ENCODE assay signal across 23 mouse cellular contexts in the genomic region with DNA sequence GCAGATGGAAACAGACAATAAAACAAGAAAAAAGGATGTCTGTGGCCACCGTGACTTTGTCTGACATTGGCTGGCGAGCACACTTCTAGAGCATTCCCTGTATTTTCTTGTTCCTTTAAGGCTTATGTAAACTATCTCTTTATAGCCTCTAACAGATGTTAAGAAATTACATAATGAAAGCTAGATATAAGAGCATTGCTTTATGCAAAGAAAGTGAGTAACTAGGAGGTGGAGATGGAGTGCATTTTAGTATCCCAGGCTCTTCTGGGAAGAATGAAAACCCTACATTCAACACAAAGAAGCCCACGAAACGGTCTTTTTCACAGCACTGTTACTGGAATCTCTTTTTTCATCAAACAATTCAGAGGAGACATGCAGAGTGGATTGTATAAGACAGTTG.
DNase-seq lines count a peak whose midpoint lies in the region; ATAC-seq and TF ChIP-seq lines count a peak whose summit lies in the region.
"Had no signal": no experiment of that assay in that cellular context is flagged by ENCODE, and none has a peak within 500 bp of the region (broad histone marks: within the 10 kb centered on the region; RNA-seq: fewer than 3 reads in every experiment).

No protein-coding gene starts in this region.

- TF ChIP-seq CTCF in left cerebral cortex, adult 2 months (IDR thresholded peaks at IDR 0.05): no peak

- H3K27ac ChIP-seq in left cerebral cortex, adult 2 months: peak overlapping the region; percentile 90
- H3K27ac ChIP-seq: embryonic facial prominence, embryonic 10.5 days; forebrain, embryonic 13.5 days; gastrocnemius, adult 2 months; heart, embryonic 13.5 days; hindbrain, embryonic 15.5 days had no signal

- peak; percentile 98 for ATAC-seq in frontal cortex, adult (ENCODE audit: low TSS enrichment)
- ATAC-seq: CD4-positive, CD25-positive, alpha-beta regulatory T cell, adult 4 months; forebrain, embryonic 13.5 days; forebrain, postnatal 0 days had no signal

- H3K4me3 ChIP-seq in left cerebral cortex, adult 2 months: no peak overlapping the region
- H3K4me3 ChIP-seq: embryonic facial prominence, embryonic 10.5 days; forebrain, embryonic 13.5 days; gastrocnemius, adult 2 months; heart, embryonic 13.5 days; hindbrain, embryonic 15.5 days had no signal

- DNase-seq in frontal cortex, postnatal 10 days (ENCODE audit: low spot score in 2 of 2): no peak
- no peak for DNase-seq in left cerebral cortex, adult 2 months (ENCODE audit: extremely low spot score in 1 of 2, low spot score in 2 of 2)
- DNase-seq in left cerebral cortex, adult 11 months (ENCODE audit: low spot score): no peak
- DNase-seq in right cerebral cortex, postnatal 25 days: peak; percentile 10
- no peak for DNase-seq in right cerebral cortex, postnatal 14 days
- no peak for DNase-seq in layer of hippocampus, adult 18-20 months (ENCODE audit: low spot score in 2 of 2)
- no peak for DNase-seq in cerebellum, adult 18-20 months
- DNase-seq: adrenal gland, adult 8-10 months; adrenal gland, postnatal 36 days; B cell, adult 2 months; cerebellum, adult 11 months; cerebellum, adult 9-10 months; cerebellum, postnatal 36 days; forebrain, postnatal 0 days; gastrocnemius, adult 2 months; gastrocnemius, postnatal 25 days; heart, postnatal 36 days had no signal

- intact Hi-C loops in left cerebral cortex, adult 2 months (cut with DNase I): loop anchor here (5.0 kb wide), 1 partner anchor 279 kb away; no protein-coding TSS in a partner anchor
